7 mouse cellular contexts compared by ENCODE assay signal in genomic region chr11:94471740-94472584, GRCm38 (mm10). TPM values are rescaled to one million over a fixed set of nuclear protein-coding genes. Genes with fewer than 3 reads are reported as not detected.
DNase-seq lines count a peak whose midpoint lies in the region; ATAC-seq lines count a peak whose summit lies in the region.

No protein-coding gene starts in this region.

- H3K4me1 ChIP-seq in liver, embryonic 11.5 days (replicated peaks; ENCODE audit: control insufficient read depth, insufficient read depth, low read length) = peaks cover 11% of the 10 kb centered on the region
- H3K4me1 ChIP-seq in forebrain, embryonic 10.5 days = peaks cover 94% of the 10 kb centered on the region
- H3K4me1 ChIP-seq in neural tube, embryonic 14.5 days (ENCODE audit: control insufficient read depth, insufficient read depth, low read length) = peaks cover 48% of the 10 kb centered on the region

- no peaks in the 10 kb centered on the region for H3K36me3 ChIP-seq in liver, embryonic 11.5 days (ENCODE audit: control insufficient read depth, insufficient read depth, low read length)
- no peaks in the 10 kb centered on the region for H3K36me3 ChIP-seq in forebrain, embryonic 10.5 days (replicated peaks)
- no peaks in the 10 kb centered on the region for H3K36me3 ChIP-seq in neural tube, embryonic 14.5 days (ENCODE audit: control insufficient read depth, insufficient read depth, low read length)

- DNase-seq in liver, embryonic 11.5 days (ENCODE audit: low spot score) = no peak
- DNase-seq in liver = no peak
- DNase-seq in forebrain, embryonic 10.5 days (ENCODE audit: extremely low spot score, low spot score) = peak; percentile 36
- DNase-seq in induced T-regulatory cell, adult 2 months (ENCODE audit: low read depth) = peak; percentile 36
- DNase-seq in urinary bladder, postnatal 36 days (ENCODE audit: low spot score in 2 of 2) = no peak
- DNase-seq in frontal cortex, adult 2 months (ENCODE audit: extremely low spot score in 1 of 2, low spot score in 1 of 2) = no peak

- H3K27me3 ChIP-seq in liver, embryonic 11.5 days (replicated peaks; ENCODE audit: control insufficient read depth, insufficient read depth, low read length) = peaks cover 72% of the 10 kb centered on the region
- peaks cover 73% of the 10 kb centered on the region for H3K27me3 ChIP-seq in forebrain, embryonic 10.5 days (ENCODE audit: poor library complexity, severe bottlenecking)
- peaks cover 2% of the 10 kb centered on the region for H3K27me3 ChIP-seq in neural tube, embryonic 14.5 days (ENCODE audit: control insufficient read depth, insufficient read depth, low read length)

- H3K9me3 ChIP-seq in liver, embryonic 11.5 days (ENCODE audit: control insufficient read depth, low read length) = no peaks in the 10 kb centered on the region
- H3K9me3 ChIP-seq in forebrain, embryonic 10.5 days = no peaks in the 10 kb centered on the region
- no peaks in the 10 kb centered on the region for H3K9me3 ChIP-seq in neural tube, embryonic 14.5 days (ENCODE audit: control insufficient read depth, low read length)

- H3K4me2 ChIP-seq in liver, embryonic 11.5 days = peak overlapping the region; percentile 65
- peak overlapping the region; percentile 95 for H3K4me2 ChIP-seq in neural tube, embryonic 14.5 days (ENCODE audit: low read depth, low read length)

- H3K27ac ChIP-seq in liver, embryonic 11.5 days (ENCODE audit: low read depth, low read length) = no peak overlapping the region
- peak overlapping the region; percentile 94 for H3K27ac ChIP-seq in forebrain, embryonic 10.5 days
- peak overlapping the region; percentile 28; the same call in 1 of the 2 replicates for H3K27ac ChIP-seq in neural tube, embryonic 14.5 days (ENCODE audit: low read depth, low read length)

- H3K4me3 ChIP-seq in liver, embryonic 11.5 days (ENCODE audit: low read depth, low read length) = peak overlapping the region; percentile 57
- H3K4me3 ChIP-seq in forebrain, embryonic 10.5 days = peak overlapping the region; percentile 79
- H3K4me3 ChIP-seq in neural tube, embryonic 14.5 days (ENCODE audit: low read depth, low read length) = peak overlapping the region; percentile 80

- no peak for ATAC-seq in liver, embryonic 11.5 days (replicated peaks; ENCODE audit: low FRiP score)
- no peak for ATAC-seq in neural tube, embryonic 14.5 days (ENCODE audit: low read depth)

- 3% methylated on average over 17 of the region's 17 CpGs for WGBS in liver, embryonic 11.5 days
- WGBS in forebrain, embryonic 10.5 days = 2% methylated on average over 17 of the region's 17 CpGs
- 7% methylated on average over 17 of the region's 17 CpGs for WGBS in neural tube, embryonic 14.5 days

- H3K9ac ChIP-seq in liver, embryonic 11.5 days (ENCODE audit: low read depth, low read length) = no peak overlapping the region
- H3K9ac ChIP-seq in neural tube, embryonic 14.5 days (replicated peaks; ENCODE audit: low read depth, low read length) = peak overlapping the region; percentile 96

RNA-seq across cellular contexts. Expression of gene Cacna1g, which starts 2.0 kb away (rescaled TPM):
- 2.7 and 4.7 TPM in 2 replicates for polyA plus RNA-seq in liver, embryonic 11.5 days (2014; fragmentation: Nextera tagmentation; extraction: Ambion mirVana)
- polyA plus RNA-seq in forebrain, embryonic 10.5 days (2016; fragmentation: Nextera tagmentation; extraction: Ambion mirVana) = 7.0 and 8.3 TPM in 2 replicates
- polyA plus RNA-seq in neural tube, embryonic 14.5 days (2014; fragmentation: Nextera tagmentation; extraction: Ambion mirVana) = 14.3 and 22.5 TPM in 2 replicates
- polyA plus RNA-seq in frontal cortex, adult 2 months (2012; rRNA removed) = 188 and 191 TPM in 2 replicates

RNA-seq across cellular contexts. Expression of gene Spata20, which starts 14.0 kb away (rescaled TPM):
- not detected in 2 replicates for polyA plus RNA-seq in liver, embryonic 11.5 days (2014; fragmentation: Nextera tagmentation; extraction: Ambion mirVana)
- polyA plus RNA-seq in forebrain, embryonic 10.5 days (2016; fragmentation: Nextera tagmentation; extraction: Ambion mirVana) = not detected in 2 replicates
- polyA plus RNA-seq in neural tube, embryonic 14.5 days (2014; fragmentation: Nextera tagmentation; extraction: Ambion mirVana) = 0.09 and 0.26 TPM in 2 replicates
- polyA plus RNA-seq in frontal cortex, adult 2 months (2012; rRNA removed) = 0.24 and 0.34 TPM in 2 replicates

RNA-seq across cellular contexts. Expression of gene Epn3, which starts 27.8 kb away (rescaled TPM):
- polyA plus RNA-seq in liver, embryonic 11.5 days (2014; fragmentation: Nextera tagmentation; extraction: Ambion mirVana) = 0.84 and 0.91 TPM in 2 replicates
- 1.6 and 2.0 TPM in 2 replicates for polyA plus RNA-seq in forebrain, embryonic 10.5 days (2016; fragmentation: Nextera tagmentation; extraction: Ambion mirVana)
- 0.68 and 0.82 TPM in 2 replicates for polyA plus RNA-seq in neural tube, embryonic 14.5 days (2014; fragmentation: Nextera tagmentation; extraction: Ambion mirVana)
- polyA plus RNA-seq in frontal cortex, adult 2 months (2012; rRNA removed) = 0.60 and 1.2 TPM in 2 replicates

RNA-seq across cellular contexts. Expression of gene Mycbpap, which starts 49.6 kb away (rescaled TPM):
- polyA plus RNA-seq in liver, embryonic 11.5 days (2014; fragmentation: Nextera tagmentation; extraction: Ambion mirVana) = 0.84 and 1.1 TPM in 2 replicates
- polyA plus RNA-seq in forebrain, embryonic 10.5 days (2016; fragmentation: Nextera tagmentation; extraction: Ambion mirVana) = 3.4 and 4.5 TPM in 2 replicates
- polyA plus RNA-seq in neural tube, embryonic 14.5 days (2014; fragmentation: Nextera tagmentation; extraction: Ambion mirVana) = 1.7 and 2.0 TPM in 2 replicates
- 1.9 and 2.0 TPM in 2 replicates for polyA plus RNA-seq in frontal cortex, adult 2 months (2012; rRNA removed)

Comparison
In these comparisons a context has a peak if more than half of its experiments do, and no peak if none do; other contexts are left out.
1. DNase-seq: peak in forebrain, embryonic 10.5 days (single experiment) and induced T-regulatory cell, adult 2 months (single experiment); none in liver, embryonic 11.5 days (single experiment), liver (single experiment), urinary bladder, postnatal 36 days (0 of 2) and frontal cortex, adult 2 months (0 of 2).
2. Peak in every context shown above with its lines, with median percentiles within 50 percentile points of each other: H3K4me3 ChIP-seq.